In the genomic region with DNA sequence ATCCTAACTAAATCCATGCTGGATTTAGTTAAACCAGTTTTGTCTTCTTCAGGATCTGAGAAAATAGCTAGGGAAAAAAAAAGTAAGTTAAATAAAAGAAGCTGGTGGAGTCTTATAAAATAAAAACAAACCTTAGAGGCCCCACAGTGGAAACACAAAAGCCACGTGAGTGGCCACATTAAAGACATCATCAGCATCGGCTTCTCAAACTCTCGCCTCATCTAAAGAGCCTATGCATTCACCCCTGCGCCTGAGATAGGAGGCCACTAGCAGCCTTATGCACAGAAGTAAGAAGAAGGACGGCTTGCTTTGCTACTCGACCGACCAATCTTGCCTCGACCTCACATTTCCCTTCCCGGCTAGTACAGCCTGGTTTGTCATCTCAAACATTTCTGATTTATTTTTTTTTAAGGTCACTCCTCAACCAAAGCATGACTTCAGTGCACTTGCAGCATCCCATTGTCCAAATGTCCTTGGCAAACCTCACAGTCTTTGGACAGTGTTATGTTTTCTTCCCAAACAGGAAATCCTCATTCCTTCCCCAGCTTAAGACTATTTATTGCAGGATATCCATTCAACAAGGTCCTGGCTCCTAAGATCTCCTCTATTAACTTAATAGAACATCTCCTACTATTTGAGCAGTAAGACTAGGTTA, we compare ENCODE assay signal across 15 mouse cellular contexts.
DNase-seq lines count a peak whose midpoint lies in the region; ATAC-seq and TF ChIP-seq lines count a peak whose summit lies in the region.
"Had no signal": no experiment of that assay in that cellular context is flagged by ENCODE, and none has a peak within 500 bp of the region (broad histone marks: within the 10 kb centered on the region; RNA-seq: fewer than 3 reads in every experiment).

No protein-coding gene starts in this region.

- H3K4me1 ChIP-seq in liver, adult 2 months (ENCODE audit: control insufficient read depth, insufficient read depth, low read length) = no peaks in the 10 kb centered on the region
- no peaks in the 10 kb centered on the region; the same call in 1 of the 2 replicates for H3K4me1 ChIP-seq in kidney, embryonic 15.5 days
- H3K4me1 ChIP-seq: forebrain, embryonic 13.5 days; stomach, embryonic 15.5 days had no signal

- TF ChIP-seq CTCF in liver, adult 2 months (IDR thresholded peaks at IDR 0.05; ENCODE audit: low read depth, low read length) = no peak

- DNase-seq in adrenal gland, adult 2 months = peak; percentile 43
- no peak for DNase-seq in adrenal gland, adult 18-20 months (ENCODE audit: low spot score in 2 of 2)
- DNase-seq in liver, adult 2 months (ENCODE audit: extremely low read depth, low read depth, low spot score) = peak; percentile 31
- DNase-seq in liver = no peak
- peak; percentile 15 to 38 for DNase-seq in lung, postnatal 4 days
- DNase-seq in thymus, postnatal 36 days = no peak
- DNase-seq: cerebellum, adult 8-10 months; right cerebral cortex, postnatal 14 days had no signal

- no peaks in the 10 kb centered on the region for H3K27me3 ChIP-seq in liver, adult 2 months (ENCODE audit: control insufficient read depth, insufficient read depth, low read length)
- H3K27me3 ChIP-seq in kidney, embryonic 15.5 days = no peaks in the 10 kb centered on the region
- H3K27me3 ChIP-seq: embryonic facial prominence, embryonic 13.5 days; forebrain, embryonic 13.5 days; neural tube, embryonic 15.5 days; stomach, embryonic 15.5 days had no signal

- H3K4me3 ChIP-seq in liver, adult 2 months (ENCODE audit: insufficient read depth, low read depth, low read length) = no peak overlapping the region
- no peak overlapping the region for H3K4me3 ChIP-seq in kidney, embryonic 15.5 days (replicated peaks)
- H3K4me3 ChIP-seq: embryonic facial prominence, embryonic 13.5 days; forebrain, embryonic 13.5 days; neural tube, embryonic 15.5 days; stomach, embryonic 15.5 days had no signal

- H3K9me3 ChIP-seq in kidney, embryonic 15.5 days (replicated peaks) = no peaks in the 10 kb centered on the region
- H3K9me3 ChIP-seq: embryonic facial prominence, embryonic 13.5 days; forebrain, embryonic 13.5 days; neural tube, embryonic 15.5 days; stomach, embryonic 15.5 days had no signal

- 0 out of 2 replicates have a peak, but pooled peaks have one; percentile 36 for ATAC-seq in kidney, embryonic 15.5 days (replicated peaks; ENCODE audit: low FRiP score)
- no peak for ATAC-seq in cerebellum, adult (ENCODE audit: insufficient number of reproducible peaks, low FRiP score, low TSS enrichment)
- ATAC-seq: forebrain, embryonic 13.5 days; midbrain, embryonic 16.5 days had no signal

- H3K4me2 ChIP-seq in kidney, embryonic 15.5 days = no peak overlapping the region
- H3K4me2 ChIP-seq: embryonic facial prominence, embryonic 13.5 days; forebrain, embryonic 13.5 days; neural tube, embryonic 15.5 days; stomach, embryonic 15.5 days had no signal

- H3K79me2 ChIP-seq in liver, adult 2 months (ENCODE audit: control insufficient read depth, insufficient read depth, low read length) = no peaks in the 10 kb centered on the region

- TF ChIP-seq POLR2A in liver, adult 2 months (IDR thresholded peaks at IDR 0.05; ENCODE audit: extremely low read depth, insufficient read depth, low read length) = no peak

- no peaks in the 10 kb centered on the region for H3K36me3 ChIP-seq in liver, adult 2 months (ENCODE audit: control insufficient read depth, insufficient read depth, low read length)
- no peaks in the 10 kb centered on the region for H3K36me3 ChIP-seq in kidney, embryonic 15.5 days
- H3K36me3 ChIP-seq: embryonic facial prominence, embryonic 13.5 days; neural tube, embryonic 15.5 days; stomach, embryonic 15.5 days had no signal

- 79% methylated on average over 9 of the region's 9 CpGs for WGBS in liver, adult 2 months
- 61% methylated on average over 9 of the region's 9 CpGs for WGBS in kidney, embryonic 15.5 days

- no peak overlapping the region for H3K27ac ChIP-seq in liver, adult 2 months (replicated peaks; ENCODE audit: insufficient read depth, low read depth, low read length)
- H3K27ac ChIP-seq in kidney, embryonic 15.5 days = no peak overlapping the region
- H3K27ac ChIP-seq: embryonic facial prominence, embryonic 13.5 days; forebrain, embryonic 13.5 days; neural tube, embryonic 15.5 days; stomach, embryonic 15.5 days had no signal

- H3K9ac ChIP-seq in liver, adult 2 months (ENCODE audit: low read depth, low read length) = no peak overlapping the region
- H3K9ac ChIP-seq in kidney, embryonic 15.5 days = no peak overlapping the region
- H3K9ac ChIP-seq: embryonic facial prominence, embryonic 13.5 days; forebrain, embryonic 13.5 days; neural tube, embryonic 15.5 days; stomach, embryonic 15.5 days had no signal

Comparison
In these comparisons a context has a peak if more than half of its experiments do, and no peak if none do; other contexts are left out.
1. DNase-seq: peak in adrenal gland, adult 2 months (single experiment), liver, adult 2 months (single experiment) and lung, postnatal 4 days (2 of 2); none in adrenal gland, adult 18-20 months (0 of 2), liver (single experiment) and thymus, postnatal 36 days (0 of 2).